Mouse (Mus musculus): ENCODE measurements around the gene Tbc1d8.

The Tbc1d8 gene

GRCm38 (mm10) chr1:39446178-39446577, 32.4 kb downstream of the Tbc1d8 start:
- no peak for DNase-seq (ENCODE audit: low spot score in 2 of 2)

- DNase-seq (ENCODE audit: low spot score in 2 of 2), result no peak
Measured at GRCm38 (mm10) chr1:39445303-39446050, 33.1 kb downstream of the Tbc1d8 start.

GRCm38 (mm10) chr1:39443764-39444163, 34.8 kb downstream of the Tbc1d8 start:
- DNase-seq (ENCODE audit: low spot score in 2 of 2), result no peak

GRCm38 (mm10) chr1:39441686-39442085, 36.9 kb downstream of the Tbc1d8 start:
- DNase-seq (ENCODE audit: low spot score in 2 of 2), result no peak

- no peak for DNase-seq (ENCODE audit: low spot score in 2 of 2)
Measured at GRCm38 (mm10) chr1:39439661-39440548, 38.6 kb downstream of the Tbc1d8 start.

- no peak for DNase-seq (ENCODE audit: low spot score in 2 of 2)
Measured at GRCm38 (mm10) chr1:39438629-39439028, 39.9 kb downstream of the Tbc1d8 start.

- no peak for DNase-seq (ENCODE audit: low spot score in 2 of 2)
Measured at GRCm38 (mm10) chr1:39434264-39434663, 44.3 kb downstream of the Tbc1d8 start.

GRCm38 (mm10) chr1:39430020-39430419, 48.5 kb downstream of the Tbc1d8 start:
- DNase-seq (ENCODE audit: low spot score in 2 of 2), result no peak

- DNase-seq (ENCODE audit: low spot score in 2 of 2), result no peak
Measured at GRCm38 (mm10) chr1:39429015-39429414, 49.5 kb downstream of the Tbc1d8 start.

- no peak for DNase-seq (ENCODE audit: low spot score in 2 of 2)
Measured at GRCm38 (mm10) chr1:39428280-39428679, 50.3 kb downstream of the Tbc1d8 start.

- no peak for DNase-seq (ENCODE audit: low spot score in 2 of 2)
Measured at GRCm38 (mm10) chr1:39425497-39425896, 53.1 kb downstream of the Tbc1d8 start.

GRCm38 (mm10) chr1:39420987-39421386, 57.6 kb downstream of the Tbc1d8 start:
- no peak for DNase-seq (ENCODE audit: low spot score in 2 of 2)

- DNase-seq (ENCODE audit: low spot score in 2 of 2), result no peak
Measured at GRCm38 (mm10) chr1:39418852-39419251, 59.7 kb downstream of the Tbc1d8 start.

- peak in 1 of 2 experiments; percentile 16 for DNase-seq (ENCODE audit: low spot score in 2 of 2)
Measured at GRCm38 (mm10) chr1:39417817-39418216, 60.7 kb downstream of the Tbc1d8 start.

- no peak for DNase-seq (ENCODE audit: low spot score in 2 of 2)
Measured at GRCm38 (mm10) chr1:39410085-39410821, 68.3 kb downstream of the Tbc1d8 start.

GRCm38 (mm10) chr1:39408668-39409067, 69.9 kb downstream of the Tbc1d8 start:
- DNase-seq (ENCODE audit: low spot score in 2 of 2), result no peak

GRCm38 (mm10) chr1:39408123-39408522, 70.4 kb downstream of the Tbc1d8 start:
- DNase-seq (ENCODE audit: low spot score in 2 of 2), result no peak

- no peak for DNase-seq (ENCODE audit: low spot score in 2 of 2)
Measured at GRCm38 (mm10) chr1:39407108-39407507, 71.4 kb downstream of the Tbc1d8 start.

GRCm38 (mm10) chr1:39400173-39400572, 78.4 kb downstream of the Tbc1d8 start:
- DNase-seq (ENCODE audit: low spot score in 2 of 2), result no peak

GRCm38 (mm10) chr1:39399228-39399627, 79.3 kb downstream of the Tbc1d8 start:
- DNase-seq (ENCODE audit: low spot score in 2 of 2), result no peak

- no peak for DNase-seq (ENCODE audit: low spot score in 2 of 2)
Measured at GRCm38 (mm10) chr1:39398284-39398683, 80.3 kb downstream of the Tbc1d8 start.

GRCm38 (mm10) chr1:39396347-39396746, 82.2 kb downstream of the Tbc1d8 start:
- no peak for DNase-seq (ENCODE audit: low spot score in 2 of 2)

Data from natural killer cell, adult 2 months (primary cell).